Mouse (Mus musculus): ENCODE measurements at regions not wholly inside any gene's neighbourhood (a gene's known extent, or its start where the extent isn't known, plus 50 kb on each side); places are given as distances from the start of the nearest gene placed in this dataset.

DNA sequence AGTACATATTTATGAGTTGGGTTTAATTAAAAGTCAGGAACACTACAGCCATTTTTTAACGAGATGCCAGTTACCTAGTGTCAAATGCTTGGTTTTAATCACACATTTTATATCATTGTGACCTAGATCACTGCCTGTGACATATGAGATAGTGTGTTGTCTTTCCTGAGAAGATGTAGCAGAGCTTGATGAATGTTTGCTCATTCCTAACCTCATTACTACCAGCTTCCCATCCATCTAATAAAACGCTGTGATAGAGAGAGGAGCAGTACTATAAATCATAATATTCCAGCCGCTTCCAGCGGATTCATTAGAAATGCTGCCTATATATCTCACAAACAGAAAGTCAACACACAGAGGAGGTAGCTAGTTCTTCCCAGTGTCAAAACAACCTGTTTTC lies 163.6 kb downstream of the Aldoart1 start:
- DNase-seq (ENCODE audit: low read depth, low spot score): no peak

DNA sequence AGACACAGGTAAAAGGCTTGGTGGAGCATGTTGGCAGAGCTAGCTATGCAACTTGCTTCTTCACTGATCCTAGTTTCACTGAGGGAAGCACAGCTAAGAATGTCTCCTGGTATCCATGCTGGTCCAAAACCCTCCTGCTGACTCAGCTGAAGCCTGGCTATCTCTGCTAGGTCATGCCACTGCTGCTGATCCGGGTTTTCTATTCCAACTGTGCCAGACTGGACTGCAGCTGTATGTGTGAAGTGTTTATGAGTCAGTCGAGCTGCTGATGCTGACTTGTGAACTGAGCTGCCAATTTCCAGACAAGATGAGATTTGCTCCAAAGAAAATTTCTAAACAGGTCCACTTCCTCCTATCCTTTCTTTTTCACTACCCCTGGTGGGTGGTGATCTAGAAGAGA lies 178.4 kb downstream of the Aldoart1 start:
- no peak for DNase-seq (ENCODE audit: low read depth, low spot score)

DNA sequence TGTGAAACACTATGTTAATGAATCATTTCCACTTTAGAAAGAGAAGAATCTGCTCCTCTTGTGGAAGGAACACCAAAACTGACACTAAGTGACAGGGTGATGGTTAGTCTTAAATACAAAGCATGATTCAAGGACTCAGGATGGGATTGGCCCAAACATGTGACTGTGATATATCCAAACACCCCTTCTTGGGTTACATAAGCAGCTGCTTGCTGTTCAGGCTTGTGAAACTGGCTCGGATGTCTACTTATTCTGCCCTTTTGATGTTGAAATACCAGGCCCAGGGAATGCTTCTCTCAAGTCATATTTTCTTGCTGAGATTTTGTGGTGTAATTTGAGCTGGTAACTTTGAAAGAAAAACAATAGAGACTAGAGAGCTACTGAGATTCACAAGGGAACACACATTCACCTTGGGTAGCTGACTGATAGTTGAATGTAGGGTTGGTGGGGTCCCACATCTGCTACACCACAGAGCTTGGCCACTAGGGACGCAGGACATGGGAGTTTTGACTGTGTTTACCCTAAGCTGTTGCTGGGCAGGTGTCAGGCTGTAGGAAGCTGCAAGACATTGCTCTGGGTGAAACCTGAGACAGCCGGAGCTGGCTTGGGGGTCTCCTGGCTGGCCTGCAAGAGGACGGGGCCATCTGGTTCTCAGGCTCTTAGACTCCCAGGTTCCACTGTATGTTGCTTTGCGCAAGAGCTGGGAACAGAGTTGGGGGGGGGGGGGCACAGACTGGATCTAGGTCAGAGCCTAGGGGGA lies 180.6 kb downstream of the Aldoart1 start:
- no peak for DNase-seq (ENCODE audit: low read depth, low spot score)

DNA sequence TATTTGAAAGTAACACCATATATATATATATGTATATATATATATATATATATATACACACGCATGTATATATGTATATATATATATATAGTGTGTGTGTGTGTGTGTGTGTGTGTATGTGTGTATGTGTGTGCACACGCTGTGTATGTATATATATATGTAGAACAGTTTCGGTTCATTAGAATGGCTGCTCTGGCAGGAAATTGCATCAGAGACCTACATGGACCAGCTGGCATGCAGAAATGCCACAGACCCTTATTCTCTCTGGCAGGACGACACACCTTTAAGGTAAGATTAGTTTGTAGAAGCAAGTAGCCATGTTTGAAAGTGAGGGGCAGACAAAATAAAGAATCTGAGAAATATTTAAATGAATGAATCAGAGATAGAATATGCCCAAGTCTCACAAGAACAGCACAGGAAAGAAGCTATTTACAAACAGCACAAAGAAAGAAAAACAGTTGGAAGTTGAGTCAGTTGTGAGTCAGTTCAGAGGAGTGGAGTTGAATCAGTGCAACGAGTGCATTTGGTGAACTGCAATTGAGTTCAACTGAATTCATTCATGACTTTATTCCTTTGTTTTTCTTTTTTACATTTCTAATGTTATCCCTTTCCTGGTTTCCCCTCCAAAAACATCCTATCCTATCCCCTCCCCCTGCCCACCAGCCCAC lies 182.5 kb downstream of the Aldoart1 start:
- no peak for DNase-seq (ENCODE audit: low read depth, low spot score)

DNA sequence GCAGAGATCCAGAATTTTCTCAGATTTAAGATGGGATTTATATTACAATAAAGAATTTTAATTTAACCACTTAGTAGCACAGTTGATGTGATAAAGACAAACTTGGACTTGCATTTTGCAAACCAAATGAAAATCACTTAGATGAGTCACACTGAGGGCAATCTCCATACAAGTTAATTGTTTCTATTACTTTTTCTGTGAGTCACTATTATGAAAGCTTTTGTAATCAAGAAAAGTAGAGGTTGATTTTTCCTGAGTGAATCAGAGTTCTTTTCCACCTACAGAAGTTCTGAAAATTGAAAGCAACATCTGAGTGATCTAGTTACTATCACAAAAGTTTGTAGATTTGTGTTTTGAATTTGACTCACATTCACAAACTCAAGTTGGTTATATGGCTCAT lies 188.1 kb downstream of the Aldoart1 start:
- DNase-seq (ENCODE audit: low read depth, low spot score): no peak

DNA sequence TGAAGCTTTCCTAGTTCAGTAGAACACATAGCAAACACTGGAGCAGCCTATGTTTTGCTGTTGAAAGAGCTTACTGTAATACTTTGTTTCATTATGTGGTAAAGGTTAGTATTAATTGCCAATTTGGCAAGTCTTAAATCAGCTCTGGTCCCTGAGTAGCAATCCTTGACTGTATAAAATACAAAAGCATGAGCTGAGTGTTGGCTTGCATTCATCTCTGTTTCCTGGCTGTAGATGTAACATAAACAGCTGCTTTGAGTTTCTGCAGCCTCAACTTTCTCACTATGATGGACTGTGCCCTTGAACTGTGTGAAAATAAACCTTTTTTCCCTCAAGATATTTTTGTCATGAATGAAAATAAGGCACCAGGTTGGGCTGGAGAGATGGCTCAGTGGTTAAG lies 190.0 kb downstream of the Aldoart1 start:
- no peak for DNase-seq (ENCODE audit: low read depth, low spot score)

DNA sequence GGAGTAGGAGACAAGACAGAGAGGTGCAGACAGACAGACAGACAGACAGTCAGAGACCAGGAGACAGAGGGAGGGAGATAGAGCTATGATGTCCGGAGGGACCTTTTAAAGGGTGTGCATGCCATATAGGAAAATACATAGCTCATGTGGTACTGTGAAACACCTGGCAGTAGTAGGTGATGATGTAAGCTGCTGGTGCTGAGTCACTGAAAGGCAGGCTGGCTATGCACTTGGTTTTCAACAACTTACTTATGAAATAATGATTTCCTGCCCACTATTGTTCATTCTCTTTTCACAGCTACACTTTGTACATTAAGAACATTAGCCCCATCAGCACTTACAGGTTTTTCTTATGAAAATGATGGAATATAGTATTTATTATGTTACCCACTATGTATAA lies 196.2 kb downstream of the Aldoart1 start:
- DNase-seq (ENCODE audit: low read depth, low spot score): no peak

DNA sequence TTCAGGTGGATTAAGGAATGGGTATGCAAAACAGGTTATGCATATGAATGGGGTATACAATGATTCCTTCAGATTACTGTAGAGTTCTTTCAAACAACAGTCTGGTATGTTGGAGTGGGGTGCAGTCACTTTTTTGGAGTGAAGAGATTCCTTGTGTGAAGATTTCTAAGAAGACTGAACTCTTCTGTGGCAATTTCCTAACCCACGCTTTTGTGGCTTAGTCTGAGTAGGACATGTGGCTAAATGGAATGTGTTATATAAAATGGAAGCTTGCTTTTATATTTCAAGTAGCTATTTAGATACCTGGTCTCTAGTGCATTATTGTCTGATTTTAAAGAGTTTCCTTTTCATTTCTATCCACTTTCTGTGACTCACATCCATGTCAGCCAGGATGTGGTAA lies 205.3 kb downstream of the Aldoart1 start:
- DNase-seq (ENCODE audit: low read depth, low spot score): no peak

DNA sequence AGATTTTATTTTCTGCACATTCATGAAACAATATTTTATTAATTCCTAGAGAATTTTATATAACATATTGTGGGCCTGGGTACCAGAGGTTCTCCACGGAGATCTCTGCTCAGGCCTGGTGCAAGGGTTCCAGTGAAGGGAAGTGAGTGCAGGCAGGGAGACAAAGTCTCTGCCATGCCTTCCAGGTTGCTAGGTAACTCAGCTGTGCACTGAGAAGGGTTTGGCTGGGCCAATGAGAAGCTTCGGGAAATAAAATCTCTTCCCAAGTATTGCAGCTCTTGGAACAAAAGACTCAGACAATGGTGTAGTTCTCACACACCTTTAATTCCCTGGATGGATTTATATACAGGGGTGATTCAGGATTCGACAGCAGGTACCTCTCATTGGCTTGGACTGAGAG lies 223.0 kb downstream of the Aldoart1 start:
- no peak for DNase-seq (ENCODE audit: low read depth, low spot score)

DNA sequence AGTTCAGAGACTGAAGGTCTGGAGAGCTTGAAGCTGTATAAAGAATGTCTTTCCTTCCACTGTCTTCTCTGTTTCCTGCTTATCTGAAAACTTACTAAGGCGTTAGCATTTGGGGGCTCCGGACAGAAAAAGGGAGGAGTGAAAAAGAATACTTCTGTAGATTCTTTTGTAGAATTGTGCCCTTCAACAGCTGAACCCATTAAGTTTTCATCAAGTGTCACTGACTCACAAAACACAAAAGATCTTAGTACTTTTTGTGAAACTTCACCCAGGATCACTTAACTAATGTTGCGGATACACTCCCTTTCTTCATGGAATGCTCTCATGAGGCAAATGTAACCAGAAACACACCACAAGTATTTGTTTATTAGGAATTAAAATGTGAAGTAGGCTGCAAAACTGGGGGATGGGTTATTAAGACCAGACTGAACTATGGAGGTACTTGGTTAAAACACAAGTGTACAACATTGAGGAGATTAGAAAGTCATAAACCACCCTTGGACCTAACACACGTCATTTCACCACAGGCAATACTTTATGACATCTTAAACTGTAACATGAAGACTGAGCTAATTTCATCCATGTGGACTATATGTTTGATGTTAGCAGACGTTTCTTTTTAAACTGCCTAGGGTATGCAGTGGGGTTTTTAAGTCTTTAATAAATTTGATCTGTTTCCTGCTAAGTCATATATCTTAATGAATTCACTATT lies 225.1 kb downstream of the Aldoart1 start:
- no peak for DNase-seq (ENCODE audit: low read depth, low spot score)

DNA sequence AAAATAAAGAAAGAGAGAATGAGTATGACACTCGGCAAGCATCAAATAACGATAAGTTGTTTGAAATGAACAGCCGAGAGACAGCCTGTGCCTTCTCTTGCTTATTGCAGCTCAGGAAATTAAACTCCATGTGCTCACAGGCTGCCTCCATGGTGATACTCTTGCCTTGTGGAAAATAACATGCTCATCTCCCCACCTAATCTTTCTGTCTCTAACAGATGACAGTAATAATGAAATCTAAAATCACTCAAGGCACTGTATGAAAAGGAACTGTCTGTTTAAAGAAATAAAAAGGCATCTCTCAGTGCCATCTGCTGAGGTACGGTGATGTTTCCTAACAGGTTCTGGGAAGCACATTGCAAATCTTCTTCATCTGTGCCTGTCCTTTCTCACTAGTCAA lies 247.3 kb downstream of the Aldoart1 start:
- no peak for DNase-seq (ENCODE audit: low read depth, low spot score)

DNA sequence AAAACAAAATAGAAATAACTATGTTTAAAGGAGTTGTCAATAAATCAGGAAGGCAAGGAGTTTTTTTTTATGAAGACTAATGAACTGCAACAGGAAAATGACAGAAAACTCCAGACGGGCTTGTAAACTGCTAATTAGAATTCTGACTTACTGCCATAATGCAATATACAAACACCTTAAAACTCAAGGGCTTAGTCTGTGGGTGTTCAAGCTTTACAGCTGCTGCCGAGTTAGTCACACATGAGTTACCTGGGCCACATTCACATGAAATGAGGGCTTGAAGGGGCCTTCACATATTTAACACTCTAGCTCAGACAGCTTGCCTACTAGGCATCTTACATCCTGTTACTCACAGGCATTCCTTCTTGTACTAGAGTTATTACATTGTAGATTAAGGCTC lies 256.9 kb downstream of the Aldoart1 start:
- DNase-seq (ENCODE audit: low read depth, low spot score): no peak

DNA sequence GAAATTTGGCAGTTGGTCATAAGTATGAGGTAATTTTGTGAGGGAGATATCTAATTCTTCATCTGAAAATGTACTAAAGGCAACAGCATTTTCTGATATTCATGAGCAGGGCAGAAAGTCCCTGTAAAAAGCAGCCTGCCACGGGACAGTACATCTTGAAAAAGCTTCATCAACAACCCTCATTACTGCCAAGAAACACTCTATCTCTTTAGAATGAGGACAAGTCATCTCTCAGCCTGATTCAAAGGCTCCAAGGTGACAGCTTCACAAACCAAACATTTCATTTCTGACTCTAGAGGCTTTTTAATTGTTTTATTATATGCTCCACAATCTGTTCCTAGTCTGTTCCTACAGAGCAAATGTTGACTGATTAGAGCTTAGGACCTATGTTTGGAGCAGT lies 260.3 kb downstream of the Aldoart1 start:
- no peak for DNase-seq (ENCODE audit: low read depth, low spot score)

DNA sequence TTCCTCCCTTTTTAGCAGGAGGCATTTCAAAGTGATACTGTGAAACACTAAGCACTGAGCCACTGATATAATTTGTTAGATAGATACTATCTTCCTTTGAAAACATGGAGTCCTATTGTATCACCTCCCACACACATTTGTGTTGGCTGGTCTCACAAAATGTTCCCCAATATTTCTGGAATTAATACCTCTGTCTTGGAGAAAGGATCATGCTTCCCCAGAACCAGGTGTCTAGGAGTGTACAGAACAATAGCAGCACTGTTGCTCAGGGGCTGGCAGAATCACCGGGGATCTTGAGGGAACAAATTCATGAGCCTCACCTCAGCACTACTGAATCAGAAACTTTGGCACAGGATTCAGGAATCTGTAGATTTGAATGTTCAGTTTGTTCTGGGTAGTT lies 277.5 kb downstream of the Aldoart1 start:
- DNase-seq (ENCODE audit: low read depth, low spot score): no peak

DNA sequence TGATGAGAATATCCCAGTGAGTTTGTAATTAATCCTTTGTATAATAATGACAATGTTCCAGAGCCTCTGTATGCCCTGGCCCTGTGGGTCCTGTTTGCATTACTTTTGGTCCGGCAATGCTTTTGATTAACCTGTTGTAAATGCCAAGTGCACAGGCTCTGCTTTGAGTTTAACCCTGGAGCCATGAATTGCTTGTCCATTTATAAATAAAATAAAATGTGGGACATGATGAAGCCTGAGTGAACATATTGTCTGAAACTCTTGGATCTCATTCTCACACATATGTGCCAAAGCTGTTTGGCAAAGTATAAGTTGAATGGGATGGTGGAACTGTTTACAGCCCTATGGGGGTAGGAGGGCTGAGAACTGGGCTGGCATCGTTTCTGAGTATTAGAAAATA lies 280.5 kb downstream of the Aldoart1 start:
- DNase-seq (ENCODE audit: low read depth, low spot score): no peak

DNA sequence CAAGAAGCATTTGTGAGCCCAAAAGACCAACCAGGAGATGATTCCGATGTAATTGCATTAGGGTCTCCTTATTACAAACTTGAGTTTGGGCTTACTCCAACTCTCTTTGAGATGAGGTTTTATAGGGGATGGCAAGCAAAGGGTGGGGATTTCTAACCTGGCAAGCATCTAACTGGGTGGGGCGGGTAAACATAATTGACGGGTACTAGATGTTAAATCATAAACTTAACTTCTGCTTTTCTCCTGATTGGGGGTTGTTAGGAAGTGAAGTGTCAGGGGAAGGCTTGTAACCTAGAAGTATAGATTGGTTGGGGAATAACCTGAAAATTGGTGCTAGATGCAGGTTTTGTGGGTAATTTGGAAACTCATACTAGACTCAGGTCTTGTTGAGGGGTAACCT lies 287.2 kb downstream of the Aldoart1 start:
- DNase-seq (ENCODE audit: low read depth, low spot score): no peak

DNA sequence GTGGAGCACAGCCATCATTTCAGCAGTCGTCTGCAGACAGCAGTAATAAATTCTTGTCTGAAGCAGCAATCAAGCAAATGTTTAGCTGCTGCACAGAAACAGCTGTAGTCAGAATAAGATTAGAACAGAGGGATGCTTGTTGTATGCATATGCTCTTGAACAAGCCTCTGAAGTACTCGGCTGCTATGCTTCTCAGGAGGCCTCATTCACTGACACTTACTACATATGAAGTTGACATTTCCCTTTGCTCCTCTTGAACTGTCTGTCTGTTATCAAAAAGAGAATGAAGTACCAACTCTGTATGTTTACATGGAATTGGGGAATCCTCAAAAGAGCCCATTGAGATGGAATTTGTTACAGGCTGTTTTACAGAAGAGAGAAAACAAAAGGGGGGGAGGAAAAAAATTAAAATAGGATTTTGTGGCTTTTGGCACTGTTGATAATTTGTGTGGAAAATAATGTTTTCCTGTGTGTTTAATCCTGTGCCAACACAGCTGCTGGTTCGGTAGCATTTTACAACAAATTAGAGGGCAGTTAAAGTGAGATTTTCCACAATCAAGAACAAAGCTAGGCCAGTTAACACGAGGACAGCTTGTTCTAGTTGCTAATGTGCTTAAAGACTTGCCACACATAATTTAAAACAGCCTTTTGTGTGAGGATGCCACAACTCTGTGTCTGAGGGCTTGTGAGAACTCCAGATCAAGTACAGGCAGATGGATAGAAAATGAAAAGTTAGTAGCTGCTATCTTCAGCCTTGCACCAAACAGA lies 289.3 kb downstream of the Aldoart1 start:
- no peak for DNase-seq (ENCODE audit: low read depth, low spot score)

DNA sequence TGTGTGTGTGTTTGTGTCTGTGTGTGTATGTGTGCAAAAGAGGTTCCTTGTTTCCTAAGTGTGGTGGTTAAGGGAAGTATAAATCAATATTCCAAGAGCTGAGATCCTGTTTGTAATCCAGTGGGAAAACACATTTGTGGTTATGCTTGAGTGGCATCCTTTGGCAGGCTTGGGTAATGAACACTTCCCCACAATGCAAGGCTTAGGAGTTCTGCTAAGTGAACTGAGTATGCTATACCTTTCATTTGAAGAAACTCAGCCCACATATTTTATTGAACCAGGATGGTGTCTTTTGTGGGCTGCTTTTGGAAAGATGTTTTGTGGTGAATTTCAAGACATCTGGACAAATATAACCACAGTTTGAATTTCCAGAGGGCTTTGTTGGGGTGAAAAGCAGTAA lies 298.2 kb downstream of the Aldoart1 start:
- no peak for DNase-seq (ENCODE audit: low read depth, low spot score)

DNA sequence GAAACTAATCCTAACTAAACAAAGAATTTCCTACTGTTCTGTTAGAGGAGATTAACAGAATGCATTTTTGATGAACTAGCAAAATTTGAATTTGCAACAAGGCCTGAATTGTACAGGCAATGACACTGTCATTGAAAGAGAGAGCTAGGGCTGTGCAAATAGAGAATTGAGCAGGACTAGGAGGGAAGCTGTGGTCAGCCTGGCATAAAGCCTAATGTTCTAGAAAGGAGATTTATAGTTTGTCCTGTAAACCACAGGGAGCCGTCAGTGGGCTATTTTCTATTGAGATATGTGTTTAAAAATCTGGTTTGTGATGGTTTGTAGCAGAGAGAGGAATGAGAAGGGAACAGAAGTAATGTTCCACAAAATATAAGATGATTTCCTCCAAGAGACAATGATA lies 317.9 kb downstream of the Aldoart1 start:
- no peak for DNase-seq (ENCODE audit: low read depth, low spot score)

DNA sequence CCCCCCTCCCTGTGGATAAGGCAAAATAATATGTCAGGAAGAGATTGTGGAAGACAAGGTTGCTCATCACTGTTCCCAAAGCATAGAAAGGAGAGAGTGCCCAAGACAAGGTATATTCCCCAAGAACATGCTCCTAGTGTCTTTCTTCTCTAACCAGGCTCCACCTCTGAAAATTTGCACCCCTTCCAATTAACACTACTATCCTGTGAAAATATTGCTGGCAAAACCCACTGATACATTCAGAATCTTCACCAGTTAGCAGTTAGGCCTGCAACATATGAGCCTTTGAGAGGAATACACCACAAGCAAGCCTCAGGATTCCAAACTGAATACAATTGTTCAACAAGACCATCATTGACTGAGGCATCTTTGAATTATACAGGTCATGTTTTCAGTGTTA lies 323.9 kb upstream of the Tle1 start:
- DNase-seq (ENCODE audit: low read depth, low spot score): no peak

DNA sequence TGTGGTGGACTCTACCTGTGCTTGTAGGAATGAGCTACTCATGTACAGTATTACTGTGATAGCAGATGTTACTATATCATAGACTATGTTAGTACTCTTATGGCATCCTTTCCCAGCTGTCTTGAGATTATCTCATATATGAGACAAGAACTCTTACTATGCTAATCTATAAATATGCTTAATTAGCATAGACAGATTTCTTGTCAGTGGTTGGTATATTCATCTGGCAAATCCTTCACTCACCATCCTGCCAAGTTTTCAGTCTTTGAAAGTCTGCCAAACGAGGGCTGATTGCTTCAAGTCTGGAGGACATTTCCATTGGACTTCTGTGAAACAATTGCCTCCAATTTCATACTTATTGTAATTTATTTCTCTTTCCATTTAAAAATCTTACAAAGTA lies 323.4 kb upstream of the Tle1 start:
- no peak for DNase-seq (ENCODE audit: low read depth, low spot score)

DNA sequence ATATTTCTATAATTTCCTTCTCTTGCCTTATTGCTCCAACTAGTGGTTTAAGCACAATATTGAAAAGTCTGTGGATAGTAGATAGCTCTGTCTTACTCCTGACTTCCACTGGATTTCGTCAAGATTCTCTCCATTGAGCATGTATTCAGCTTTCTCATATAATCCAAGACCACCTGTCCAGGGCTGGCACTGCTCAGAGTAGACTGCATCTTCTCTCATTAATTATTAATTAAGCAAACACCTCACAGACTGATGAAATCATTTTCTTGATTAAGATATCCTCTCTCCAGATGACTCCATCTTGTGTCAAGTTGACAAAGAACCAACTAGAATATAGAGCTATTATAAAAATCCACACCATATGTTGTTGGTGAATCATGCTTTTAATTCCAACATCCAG lies 310.5 kb upstream of the Tle1 start:
- no peak for DNase-seq (ENCODE audit: low read depth, low spot score)

Measured in skeletal muscle tissue, adult 2 months (tissue).